Mouse (Mus musculus): ENCODE results near the gene Pard3b.

- no peak for TF ChIP-seq POLR2A (IDR thresholded peaks at IDR 0.05; ENCODE audit: borderline replicate concordance, extremely low read depth, low read depth, low read length)
- no peak for TF ChIP-seq CTCF (IDR thresholded peaks at IDR 0.05; ENCODE audit: insufficient read depth, low read length)
These were observed 1000.4 kb downstream of the Pard3b start for GRCm38 (mm10) chr1:62639012-62639411.
